Mouse (Mus musculus) left cerebral cortex, adult 8-10 months (tissue): ENCODE data around the gene Alb. TPM values are rescaled to one million over a fixed set of nuclear protein-coding genes. Genes with fewer than 3 reads are reported as not detected.

Source experiments
- DNase-seq, 2 experiments: peaks; one replicate each; pipeline ENCODE4 v3.0.0; 2022; ENCODE audit warnings: low spot score in 2 of 2
- total RNA-seq, 4 experiments: library from RNA; stranded (reverse); gene quantifications; 2 replicates each; pipeline ENCODE4 v1.2.4; 2022

Gene Alb
- under 1 TPM in 1 of 4 experiments, not detected in 3; 0.51 TPM for total RNA-seq

DNA sequence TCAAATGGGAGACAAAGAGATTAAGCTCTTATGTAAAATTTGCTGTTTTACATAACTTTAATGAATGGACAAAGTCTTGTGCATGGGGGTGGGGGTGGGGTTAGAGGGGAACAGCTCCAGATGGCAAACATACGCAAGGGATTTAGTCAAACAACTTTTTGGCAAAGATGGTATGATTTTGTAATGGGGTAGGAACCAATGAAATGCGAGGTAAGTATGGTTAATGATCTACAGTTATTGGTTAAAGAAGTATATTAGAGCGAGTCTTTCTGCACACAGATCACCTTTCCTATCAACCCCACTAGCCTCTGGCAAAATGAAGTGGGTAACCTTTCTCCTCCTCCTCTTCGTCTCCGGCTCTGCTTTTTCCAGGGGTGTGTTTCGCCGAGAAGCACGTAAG, at the start of gene Alb:
Gene Alb, plus strand, starts transcription at position 279 of the 400 bp plus-strand sequence.
- no peak for DNase-seq

DNA sequence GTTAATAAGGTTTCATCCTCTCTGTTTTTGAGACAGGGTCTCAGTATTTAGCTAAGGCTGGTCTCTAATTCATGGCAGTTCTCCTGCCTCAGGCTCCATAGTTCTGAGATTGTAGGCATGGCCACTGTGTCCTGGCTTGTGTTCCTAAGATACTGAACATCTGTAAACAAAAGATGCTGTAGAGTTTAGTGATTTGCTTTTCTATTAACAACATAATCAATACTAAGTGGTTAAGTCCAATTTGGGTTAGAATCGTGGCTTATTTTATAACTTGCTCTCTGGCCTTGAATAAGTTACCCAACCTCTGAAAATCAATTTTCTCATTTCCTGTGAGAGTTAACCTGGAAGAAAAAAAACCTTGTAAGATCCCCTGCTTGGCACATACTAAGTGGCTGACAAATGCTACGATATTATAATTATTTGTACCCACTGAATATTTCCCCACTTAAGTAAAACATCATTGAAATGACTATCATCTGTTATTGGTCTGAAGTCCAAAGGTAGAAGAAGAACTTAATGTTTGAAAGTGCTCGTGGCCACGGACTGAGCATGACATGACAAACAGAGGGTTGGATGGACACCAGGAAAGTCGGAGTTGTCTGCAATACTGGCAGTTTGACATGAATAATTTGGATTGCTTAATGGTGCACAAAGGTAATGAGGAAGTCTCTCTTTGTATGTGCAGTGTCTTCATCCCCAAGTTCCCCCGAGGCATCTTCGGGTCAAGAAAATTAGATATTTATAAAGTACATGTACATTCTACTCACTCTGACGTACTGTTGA, 46.4 kb upstream of the Alb start:
- no peak for DNase-seq

DNA sequence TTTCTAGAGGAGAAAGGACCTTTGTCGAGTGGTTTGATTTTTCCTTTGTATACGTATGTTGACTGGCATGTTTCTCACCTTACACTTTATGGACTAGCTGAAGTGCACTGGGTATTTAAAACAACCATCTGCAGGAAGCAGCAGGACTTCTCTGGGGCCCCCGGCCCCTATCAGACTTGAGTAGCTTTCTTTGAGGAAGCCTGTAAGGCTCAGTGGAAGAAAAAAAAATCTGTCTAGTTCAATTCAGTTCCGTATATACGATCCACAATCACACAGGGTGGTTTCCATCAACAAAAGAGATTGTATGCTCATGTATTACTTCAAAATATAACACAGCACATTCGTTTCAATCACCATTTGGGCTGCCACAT, 45.8 kb upstream of the Alb start:
- no peak for DNase-seq

DNA sequence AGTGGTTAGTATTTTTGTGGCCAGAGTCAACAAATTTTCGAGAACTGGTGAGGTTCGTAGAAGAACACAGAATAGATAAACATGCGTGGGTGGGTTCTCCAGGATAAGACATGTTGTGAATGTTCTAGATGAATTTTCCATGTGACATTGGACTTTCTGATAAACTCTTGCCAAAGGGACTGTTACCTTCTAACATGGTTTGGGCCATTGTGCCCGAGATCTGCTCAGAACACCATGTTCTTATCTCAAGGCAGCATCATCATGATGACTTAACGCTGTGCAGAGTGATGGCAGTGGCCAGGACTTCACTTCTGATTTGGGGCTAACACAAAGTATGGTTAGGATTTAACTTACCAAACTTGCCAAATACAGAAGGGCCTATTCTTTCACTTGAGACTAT, 36.1 kb upstream of the Alb start:
- DNase-seq, result no peak

DNA sequence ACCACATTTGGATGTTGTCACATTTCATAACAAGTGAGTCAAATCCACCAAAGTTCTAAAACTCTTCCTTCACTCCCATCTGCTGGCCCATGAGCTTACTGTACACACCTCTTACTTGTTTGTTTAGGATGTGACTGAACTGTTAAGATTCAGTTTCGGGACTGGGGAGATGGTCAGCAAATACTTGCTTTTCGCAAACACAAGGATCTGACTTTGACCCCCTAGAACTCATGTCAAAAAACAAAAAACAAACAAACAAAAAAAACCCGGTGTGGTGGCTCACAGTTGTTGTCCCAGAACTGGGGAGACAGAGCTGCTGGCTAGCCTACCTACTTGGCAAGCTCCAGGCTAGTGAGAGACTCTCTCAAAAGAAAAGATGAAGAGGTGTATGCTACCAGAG, 35.5 kb upstream of the Alb start:
- no peak for DNase-seq

DNA sequence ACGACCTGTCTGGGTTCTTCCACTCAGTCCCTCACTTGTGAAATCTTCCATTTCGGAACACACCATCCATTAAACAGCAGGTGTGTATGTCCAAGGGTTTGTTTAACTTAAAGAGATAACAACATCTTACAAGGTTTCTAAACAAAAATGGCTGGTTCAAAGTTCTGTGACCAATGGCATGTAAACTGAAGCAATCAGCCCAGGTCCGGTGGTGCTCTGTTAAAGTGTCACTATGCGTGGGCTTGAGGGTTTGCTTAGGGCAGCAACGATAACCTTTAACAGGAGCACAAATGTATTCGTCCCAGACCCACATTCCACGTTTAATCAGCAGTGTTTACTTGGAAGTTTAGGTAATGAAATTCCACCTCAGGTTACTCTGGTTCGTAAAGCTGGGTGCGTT, 29.6 kb upstream of the Alb start:
- DNase-seq, result no peak

DNA sequence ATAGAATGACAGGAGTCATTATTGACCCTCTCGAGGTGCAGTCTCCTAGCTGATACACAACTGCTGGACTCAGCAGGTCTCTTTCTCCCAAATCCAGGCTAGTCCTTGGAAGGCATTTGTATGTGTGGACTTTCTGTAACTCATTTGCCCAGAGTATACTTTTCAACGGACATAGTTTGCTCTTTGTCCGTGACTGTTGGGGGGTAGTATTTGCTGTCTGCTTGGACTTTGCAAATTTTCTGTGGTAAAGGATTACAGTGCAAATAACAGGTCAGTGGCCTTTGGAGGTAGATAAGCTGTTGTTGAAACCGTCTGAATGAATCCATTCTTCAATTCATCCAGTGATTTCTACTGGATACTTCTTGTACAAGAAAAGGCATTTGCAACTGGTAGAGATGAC, 21.5 kb upstream of the Alb start:
- DNase-seq, result no peak

DNA sequence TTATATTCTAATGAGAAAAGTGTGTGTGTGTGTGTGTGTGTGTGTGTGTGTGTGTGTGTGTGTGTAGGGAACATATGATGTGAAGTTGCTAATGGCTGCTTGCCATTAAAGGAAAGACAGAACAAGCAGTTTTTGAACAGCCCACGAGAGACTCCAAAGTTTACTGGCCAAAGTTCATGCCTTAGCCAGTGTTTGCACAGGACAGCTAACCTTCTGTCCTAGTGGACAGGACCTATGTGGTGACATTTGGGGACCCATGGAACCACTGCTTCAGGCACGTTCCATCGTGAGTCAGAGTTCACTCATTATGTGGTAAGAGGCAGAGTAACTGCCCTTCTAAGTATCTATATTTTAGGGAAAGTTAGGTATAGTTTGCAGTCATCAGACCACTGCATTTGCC, 13.1 kb upstream of the Alb start:
- DNase-seq, result no peak

DNA sequence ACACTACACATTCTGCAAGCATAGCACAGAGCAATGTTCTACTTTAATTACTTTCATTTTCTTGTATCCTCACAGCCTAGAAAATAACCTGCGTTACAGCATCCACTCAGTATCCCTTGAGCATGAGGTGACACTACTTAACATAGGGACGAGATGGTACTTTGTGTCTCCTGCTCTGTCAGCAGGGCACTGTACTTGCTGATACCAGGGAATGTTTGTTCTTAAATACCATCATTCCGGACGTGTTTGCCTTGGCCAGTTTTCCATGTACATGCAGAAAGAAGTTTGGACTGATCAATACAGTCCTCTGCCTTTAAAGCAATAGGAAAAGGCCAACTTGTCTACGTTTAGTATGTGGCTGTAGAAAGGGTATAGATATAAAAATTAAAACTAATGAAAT, 10.7 kb upstream of the Alb start:
- no peak for DNase-seq

DNA sequence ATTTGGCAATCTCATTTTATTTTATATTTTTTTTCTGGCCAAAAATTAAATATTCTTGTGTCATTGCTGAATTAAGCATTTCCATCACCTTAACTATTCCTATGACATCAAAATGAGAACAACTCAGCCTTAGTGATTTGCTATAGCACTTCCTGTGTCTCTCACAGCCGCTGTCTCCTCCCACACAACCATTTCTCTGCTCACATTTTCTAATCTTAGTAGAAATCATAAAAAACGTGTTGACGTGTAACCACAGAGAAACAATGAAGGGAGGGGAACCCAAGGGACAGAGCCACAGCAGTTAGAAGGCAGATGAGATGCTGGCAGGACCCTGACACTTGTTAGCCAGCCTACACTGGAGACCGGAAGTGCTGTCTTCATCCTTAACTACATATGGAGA, 8.0 kb upstream of the Alb start:
- peak in 1 of 2 experiments; percentile 4 for DNase-seq

DNA sequence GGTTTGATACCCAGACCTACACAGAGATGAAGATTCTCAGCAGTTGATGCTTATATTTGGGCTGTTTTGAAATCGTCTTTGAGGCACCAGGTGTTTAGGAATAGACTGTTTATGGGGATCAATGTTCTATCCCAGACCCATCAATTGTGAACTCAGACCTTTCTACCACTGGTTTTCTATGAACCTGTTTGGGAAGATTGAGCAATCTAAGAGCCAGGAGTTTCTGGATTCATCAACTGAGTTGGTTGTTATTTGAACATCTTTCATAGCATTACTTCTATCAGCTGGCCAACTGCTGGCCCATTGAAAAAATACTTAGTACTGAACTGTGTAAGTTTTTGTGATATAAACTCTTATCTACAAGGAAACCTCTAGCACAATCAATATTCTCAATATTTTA, 3.5 kb upstream of the Alb start:
- no peak for DNase-seq

DNA sequence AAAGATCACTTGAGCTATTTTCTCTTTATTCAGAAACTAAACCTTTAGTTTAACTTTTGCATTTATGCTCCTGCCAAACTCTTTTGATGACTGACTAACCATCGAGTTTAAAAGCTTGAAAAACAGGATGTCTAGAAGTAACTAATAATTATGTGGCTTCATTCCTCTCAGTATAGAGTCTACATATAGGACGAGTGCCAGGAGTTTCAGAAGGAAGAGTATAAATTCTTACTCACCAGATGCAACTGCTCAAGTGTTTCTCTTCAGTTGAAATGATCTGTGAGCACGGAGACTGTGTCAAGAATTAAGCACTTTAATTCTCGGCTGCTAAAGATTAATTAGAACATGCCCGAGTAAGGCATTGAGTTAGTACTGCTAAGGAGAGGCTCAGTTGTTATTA, 2.0 kb upstream of the Alb start:
- DNase-seq, result no peak

DNA sequence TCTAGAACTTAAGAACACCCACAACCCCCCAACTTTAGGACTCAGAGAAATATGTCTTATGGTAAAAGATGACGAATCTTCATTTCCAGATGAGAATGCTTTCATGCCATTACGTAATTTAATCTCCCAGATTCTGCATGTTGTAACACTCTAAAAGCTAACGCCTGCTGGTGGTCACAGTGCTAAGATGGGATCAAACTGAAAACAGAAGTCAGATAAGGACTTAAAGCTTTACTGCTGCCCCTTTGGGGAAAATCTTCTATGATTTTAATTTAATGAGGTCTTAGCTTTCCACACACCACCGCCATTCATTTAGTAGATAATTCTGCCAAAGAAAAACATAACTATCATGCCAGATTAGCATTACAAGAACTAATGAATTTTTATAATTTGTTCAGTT, 6.1 kb downstream of the Alb start:
- no peak for DNase-seq

DNA sequence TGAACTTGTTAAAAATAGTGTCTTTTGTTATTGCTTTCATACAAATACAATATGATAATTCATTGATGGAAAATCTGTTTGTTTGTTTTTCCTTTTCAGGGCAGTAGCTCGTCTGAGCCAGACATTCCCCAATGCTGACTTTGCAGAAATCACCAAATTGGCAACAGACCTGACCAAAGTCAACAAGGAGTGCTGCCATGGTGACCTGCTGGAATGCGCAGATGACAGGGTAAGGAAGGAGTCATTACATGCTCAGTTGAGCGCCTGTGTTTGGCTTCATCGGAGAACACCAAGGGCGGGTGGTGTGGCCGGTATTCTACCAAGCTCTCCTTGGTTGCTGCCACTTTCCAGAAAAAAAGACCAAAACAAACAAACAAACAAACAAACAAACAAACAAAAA, 6.5 kb downstream of the Alb start:
- DNase-seq, result no peak

DNA sequence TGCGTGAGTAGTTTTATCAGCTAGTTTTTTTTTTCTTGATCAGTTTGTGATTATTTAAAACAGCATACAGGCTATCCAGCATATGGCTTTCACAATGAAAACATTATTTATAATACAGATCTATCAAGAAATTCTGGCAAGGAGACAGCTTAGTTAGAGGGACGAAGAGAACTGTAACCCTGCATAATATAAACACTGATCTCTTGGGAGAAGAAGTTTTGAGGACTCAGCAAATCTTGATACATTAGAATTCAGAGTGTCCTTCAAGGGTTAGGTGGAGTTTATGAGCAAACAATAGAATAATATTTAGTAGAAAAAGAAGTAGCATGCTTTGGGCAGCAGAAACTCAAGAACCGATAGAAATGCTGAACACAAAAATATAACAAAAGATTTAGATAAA, 10.1 kb downstream of the Alb start:
- DNase-seq, result no peak

DNA sequence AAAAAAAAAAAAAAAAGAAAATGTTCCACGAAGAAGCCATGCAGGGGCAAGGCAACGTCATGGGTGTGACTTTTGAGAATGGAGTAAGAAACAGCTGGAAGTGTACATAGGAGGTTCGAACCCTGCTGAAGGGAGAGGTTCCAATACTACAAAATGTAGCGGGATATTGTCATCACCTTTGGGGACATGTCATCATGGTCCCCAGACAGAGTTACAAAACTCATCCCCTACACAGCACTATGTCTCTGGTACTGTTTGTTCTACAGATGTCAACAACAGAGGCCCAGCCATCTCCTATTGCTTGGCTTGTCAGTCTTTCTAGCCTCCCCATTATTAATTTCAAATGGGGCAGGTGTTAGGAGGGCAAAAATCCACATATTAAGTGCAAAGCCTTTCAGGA, 13.2 kb downstream of the Alb start:
- DNase-seq, result no peak

DNA sequence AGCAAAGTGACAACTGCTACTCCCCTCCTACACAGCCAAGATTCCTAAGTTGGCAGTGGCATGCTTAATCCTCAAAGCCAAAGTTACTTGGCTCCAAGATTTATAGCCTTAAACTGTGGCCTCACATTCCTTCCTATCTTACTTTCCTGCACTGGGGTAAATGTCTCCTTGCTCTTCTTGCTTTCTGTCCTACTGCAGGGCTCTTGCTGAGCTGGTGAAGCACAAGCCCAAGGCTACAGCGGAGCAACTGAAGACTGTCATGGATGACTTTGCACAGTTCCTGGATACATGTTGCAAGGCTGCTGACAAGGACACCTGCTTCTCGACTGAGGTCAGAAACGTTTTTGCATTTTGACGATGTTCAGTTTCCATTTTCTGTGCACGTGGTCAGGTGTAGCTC, 13.7 kb downstream of the Alb start:
- no peak for DNase-seq

DNA sequence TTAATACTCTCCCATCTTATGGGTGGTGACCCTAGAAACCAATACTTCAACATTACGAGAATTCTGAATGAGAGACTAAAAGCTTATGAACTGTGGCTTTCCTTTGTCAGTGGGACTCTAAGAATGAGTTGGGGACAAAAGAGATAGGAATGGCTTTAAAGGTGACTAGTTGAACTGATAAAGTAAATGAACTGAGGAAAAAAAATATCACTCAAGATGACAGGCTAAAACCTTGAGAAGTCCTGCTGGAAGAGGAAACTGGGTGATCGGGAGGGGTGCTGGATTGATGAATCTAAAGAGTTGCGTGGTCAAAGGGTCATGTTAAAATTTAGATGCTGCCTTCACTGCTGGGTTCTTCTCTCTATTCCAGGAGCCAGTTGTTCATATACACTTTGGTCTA, 16.0 kb downstream of the Alb start:
- no peak for DNase-seq

DNA sequence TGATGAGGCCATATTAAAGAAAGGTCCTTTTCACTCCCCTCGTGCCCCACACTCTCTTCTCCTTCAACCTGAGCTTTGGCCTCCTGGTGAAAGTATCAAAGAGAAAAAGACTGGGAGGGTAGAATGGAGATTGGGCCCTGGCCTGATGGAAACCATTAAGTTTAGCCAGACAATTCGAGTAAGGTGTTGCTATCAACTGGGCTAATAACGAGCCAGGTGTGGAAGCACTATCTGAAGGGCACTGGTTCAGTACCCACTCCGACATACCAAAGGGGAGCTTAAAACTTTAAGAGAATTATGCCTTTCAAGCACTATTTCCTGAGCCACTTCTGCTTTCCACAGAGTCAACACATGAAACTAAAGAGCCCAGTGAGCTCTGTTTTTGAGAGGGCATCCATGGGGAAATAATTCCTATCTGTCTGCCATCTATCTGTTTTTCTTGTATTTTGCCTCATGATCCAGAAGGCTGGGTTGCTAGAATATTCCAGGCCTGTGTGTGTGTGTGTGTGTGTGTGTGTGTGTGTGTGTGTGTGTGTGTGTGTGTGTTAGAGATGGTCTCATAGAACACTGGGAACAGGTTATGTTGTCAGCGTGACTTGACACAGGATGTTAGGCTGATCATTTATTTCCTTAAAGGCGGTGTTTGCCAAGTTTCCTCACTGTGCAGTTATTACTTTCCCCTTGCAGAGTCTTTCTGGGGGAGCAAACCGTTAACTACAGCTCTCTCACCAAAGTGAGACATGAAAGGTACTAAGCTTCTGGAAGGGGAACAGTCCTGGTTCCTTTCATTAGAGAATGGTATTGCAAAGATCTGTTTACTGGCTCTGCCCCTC, 16.8 kb downstream of the Alb start:
- no peak for DNase-seq

DNA sequence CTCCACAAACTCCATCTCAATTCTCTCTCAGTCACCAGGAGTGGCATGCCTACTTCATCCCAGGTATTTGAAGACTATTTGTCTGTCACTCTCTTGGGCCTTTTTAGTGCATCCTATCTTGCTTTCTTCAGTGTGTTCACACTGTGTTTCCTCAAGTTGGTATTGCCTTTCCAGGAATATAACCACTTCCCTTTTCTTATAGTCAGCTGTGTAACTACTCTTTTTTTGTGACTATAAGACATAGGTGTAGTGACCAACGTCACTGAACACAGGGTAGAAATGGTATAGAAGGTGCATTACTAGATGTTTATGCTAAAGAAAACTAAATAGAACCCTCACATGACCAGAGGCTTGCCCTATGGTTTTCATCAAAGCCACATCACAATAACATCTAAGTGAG, 18.2 kb downstream of the Alb start:
- no peak for DNase-seq

DNA sequence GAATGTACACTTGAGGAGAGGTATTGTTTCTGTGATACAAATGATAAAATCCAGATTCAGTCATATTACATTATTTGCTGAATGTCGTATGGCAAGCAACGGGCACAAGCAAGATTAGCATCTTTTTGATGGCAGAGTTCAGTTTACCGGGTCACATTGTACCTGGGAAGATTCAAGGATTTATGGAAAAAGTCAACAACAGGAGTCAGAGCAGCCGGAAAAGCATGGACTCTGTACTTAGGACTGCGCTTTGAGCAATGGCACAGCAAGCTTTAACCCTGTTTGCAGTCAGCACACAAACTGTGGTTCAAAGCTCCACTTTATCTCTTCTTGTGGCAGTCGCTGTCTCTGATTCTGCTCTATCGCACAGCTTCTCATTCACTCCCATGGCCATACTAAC, 24.9 kb downstream of the Alb start:
- DNase-seq, result no peak

DNA sequence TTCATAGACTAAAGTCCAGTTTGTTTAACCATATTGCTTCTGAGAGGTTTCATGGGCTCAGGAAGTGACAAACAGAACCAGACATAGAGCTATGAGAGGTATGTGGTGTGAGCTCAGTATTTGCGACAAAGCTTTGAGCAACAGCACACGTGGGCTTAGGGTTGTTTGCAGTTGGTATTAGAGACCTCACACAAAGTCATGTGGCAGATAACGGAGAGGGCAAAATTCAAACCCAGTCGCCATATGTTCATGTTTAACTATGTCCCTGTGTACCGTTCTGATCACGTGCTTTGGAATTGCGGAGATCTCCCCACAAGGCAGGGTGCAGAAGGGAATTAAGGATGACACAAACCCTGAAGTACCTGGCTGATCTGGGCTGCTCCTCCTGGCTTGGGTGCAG, 27.6 kb downstream of the Alb start:
- no peak for DNase-seq

DNA sequence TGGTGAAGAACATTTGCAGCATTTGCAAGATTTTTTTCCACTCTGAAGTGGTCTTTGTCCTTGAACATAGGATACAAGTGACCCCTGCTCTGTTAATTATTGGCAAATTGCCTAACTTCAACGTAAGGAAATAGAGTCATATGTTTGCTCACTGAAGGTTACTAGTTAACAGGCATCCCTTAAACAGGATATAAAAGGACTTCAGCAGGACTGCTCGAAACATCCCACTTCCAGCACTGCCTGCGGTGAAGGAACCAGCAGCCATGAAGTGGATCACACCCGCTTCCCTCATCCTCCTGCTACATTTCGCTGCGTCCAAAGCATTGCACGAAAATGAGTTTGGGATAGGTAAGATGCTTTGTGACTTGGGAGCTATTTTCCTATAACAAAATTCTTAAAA, 29.8 kb downstream of the Alb start, which contains the start of gene Afp:
Gene Afp, plus strand, starts transcription at position 220 of the 400 bp plus-strand sequence.
- no peak for DNase-seq
